Mouse (Mus musculus) hindbrain, postnatal 0 days (tissue): Measurements from ENCODE around the gene Aldh3a1. TPM values are rescaled to one million over a fixed set of nuclear protein-coding genes. Genes with fewer than 3 reads are reported as not detected.

ENCODE experiments used
- ATAC-seq: fragments of 200-750 bp; cut with Nextera tagmentation; 2 replicates; pipeline ENCODE4 v1.8.0; 2017; ENCODE audit warnings: mild to moderate bottlenecking, moderate TSS enrichment, moderate library complexity
- DNase-seq: peaks from one replicate; pipeline ENCODE4 v3.0.0-alpha.2; 2015; ENCODE audit warnings: low spot score
- H3K27ac ChIP-seq: fragments of 300-500 bp; sonication (generic); 2 replicates; pipeline ENCODE4 v1.5.1; 2014; ENCODE audit warnings: mild to moderate bottlenecking
- H3K27me3 ChIP-seq: fragments of 300-500 bp; sonication (generic); 2 replicates; pipeline ENCODE4 v1.6.1; 2014; ENCODE audit warnings: low read length, mixed read lengths; ENCODE audit not compliant: insufficient read depth
- H3K36me3 ChIP-seq: fragments of 300-500 bp; sonication (generic); 2 replicates; pipeline ENCODE4 v1.6.1; 2014; ENCODE audit warnings: low read length, mixed read lengths; ENCODE audit not compliant: insufficient read depth
- H3K4me1 ChIP-seq: fragments of 300-500 bp; sonication (generic); 2 replicates; pipeline ENCODE4 v1.6.1; 2014; ENCODE audit warnings: antibody characterized with exemption, low read length, mixed read lengths; ENCODE audit not compliant: insufficient read depth
- H3K4me2 ChIP-seq: fragments of 300-500 bp; sonication (generic); 2 replicates; pipeline ENCODE4 v1.6.1; 2014; ENCODE audit warnings: low read depth, mild to moderate bottlenecking, low read length, moderate library complexity, mixed read lengths
- H3K4me3 ChIP-seq: fragments of 300-500 bp; sonication (generic); 2 replicates; pipeline ENCODE4 v1.5.1; 2014; ENCODE audit warnings: low read length
- H3K9ac ChIP-seq: fragments of 300-500 bp; sonication (generic); replicated peaks from 2 replicates; pipeline ENCODE4 v1.6.1; 2014; ENCODE audit warnings: mild to moderate bottlenecking, low read length, moderate library complexity, mixed read lengths
- H3K9me3 ChIP-seq: fragments of 300-500 bp; sonication (generic); 2 replicates; pipeline ENCODE4 v1.6.1; 2016; ENCODE audit warnings: low read length, mixed read lengths
- CTCF ChIP-seq: IDR thresholded peaks from 2 replicates; pipeline ENCODE4 v1.5.1; 2016; ENCODE audit warnings: antibody characterized with exemption, control low read depth, low read depth
- WGBS: fragments of 180-500 bp; shearing (Covaris S2); extraction: QIAGEN DNeasy Blood & Tissue Kit; methylation state at CpG from one replicate; pipeline ENCODE4 v1.1.7; 2014; 5-methylcytosine and 5-hydroxymethylcytosine counted together
- polyA plus RNA-seq: library from polyadenylated mRNA; unstranded; fragments of >200 nt; fragmentation: Nextera tagmentation; extraction: Ambion mirVana; gene quantifications from 2 replicates; pipeline ENCODE4 v1.2.1, GENCODE M21; 2015
- total RNA-seq: library from RNA; depleted of rRNA; stranded (reverse); fragments of >200 nt; gene quantifications from 2 replicates; pipeline ENCODE4 v1.2.3, GENCODE M21; 2014; rRNA removed

The Aldh3a1 gene
- total RNA-seq (0.63 and 0.93 TPM in 2 replicates), polyA plus RNA-seq (0.94 and 1.1 TPM in 2 replicates)

DNA sequence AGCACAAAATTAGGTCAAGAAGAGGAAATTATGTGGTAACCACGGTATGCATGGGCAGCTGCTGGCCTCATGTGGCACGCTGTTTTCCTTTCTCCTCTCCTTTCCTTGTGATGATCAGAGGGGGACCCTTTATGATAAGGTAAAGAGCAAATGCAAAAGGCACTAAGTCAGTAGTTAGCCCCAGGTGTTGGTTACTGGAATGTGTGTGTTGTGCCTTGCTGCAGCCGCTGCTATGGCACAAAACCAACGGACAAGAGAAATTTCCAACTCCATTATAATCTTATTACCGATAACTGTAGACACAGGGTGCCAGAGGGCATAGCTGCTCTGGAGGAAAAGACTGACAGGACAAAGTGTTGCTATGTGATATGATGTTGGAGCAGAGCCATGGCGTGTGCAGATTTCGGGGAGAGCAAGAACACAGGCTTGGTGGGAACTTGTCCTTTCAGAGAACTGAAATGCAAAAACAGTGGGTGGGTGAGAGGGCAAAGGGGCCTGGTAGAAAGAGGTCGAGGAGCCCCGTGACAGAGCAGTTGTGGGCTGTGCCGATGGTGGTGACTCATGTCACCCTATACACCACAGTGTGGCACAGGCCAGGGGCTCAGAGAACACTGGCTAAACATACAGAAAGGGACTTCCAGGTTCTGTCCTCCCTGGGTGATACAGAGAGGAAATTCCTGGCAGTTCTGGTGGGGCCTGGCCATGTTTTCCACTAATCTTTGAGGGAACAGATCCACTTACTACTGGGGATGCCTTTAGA, at the start of gene Aldh3a1:
Gene Aldh3a1 (plus strand): TSS at position 51 of the 760 bp plus-strand sequence.
- H3K4me2 ChIP-seq, result no peak within 1 kb of the TSS
- no peaks in the 10 kb centered on the region for H3K36me3 ChIP-seq
- DNase-seq, result no peak
- no peak within 1 kb of the TSS for H3K27ac ChIP-seq
- no peak for ATAC-seq
- no peak within 1 kb of the TSS for H3K9ac ChIP-seq
- no peaks in the 10 kb centered on the region for H3K4me1 ChIP-seq
- no peak within 1 kb of the TSS for H3K4me3 ChIP-seq
- no peaks in the 10 kb centered on the region for H3K9me3 ChIP-seq
- H3K27me3 ChIP-seq, result no peaks in the 10 kb centered on the region
- TF ChIP-seq CTCF, result no peak
- 47% methylated on average over 10 of the region's 10 CpGs for WGBS

- Histone ChIP-seq H3K9ac (no peak overlapping the region), H3K4me1 (no peaks in the 10 kb centered on the region), H3K27ac (no peak overlapping the region), H3K4me3 (no peak overlapping the region), H3K36me3 (peaks cover 99% of the 10 kb centered on the region), H3K4me2 (no peak overlapping the region), H3K9me3 (no peaks in the 10 kb centered on the region), H3K27me3 (no peaks in the 10 kb centered on the region)
- DNase-seq, result no peak
- no peak for ATAC-seq
- no peak for TF ChIP-seq CTCF
- WGBS, result 44% methylated on average over 3 of the region's 3 CpGs
These were observed 49.2 kb upstream of the Aldh3a1 start for GRCm38 (mm10) chr11:61158141-61158540.

- Histone ChIP-seq H3K36me3 (peaks cover 98% of the 10 kb centered on the region), H3K4me2 (no peak overlapping the region), H3K4me1 (no peaks in the 10 kb centered on the region), H3K9ac (no peak overlapping the region), H3K27ac (no peak overlapping the region), H3K27me3 (no peaks in the 10 kb centered on the region), H3K9me3 (no peaks in the 10 kb centered on the region), H3K4me3 (no peak overlapping the region)
- ATAC-seq, result no peak
- no peak for DNase-seq
- TF ChIP-seq CTCF, result no peak
- 54% methylated on average over 11 of the region's 11 CpGs for WGBS
These were observed 47.3 kb upstream of the Aldh3a1 start for GRCm38 (mm10) chr11:61159796-61160732.

DNA sequence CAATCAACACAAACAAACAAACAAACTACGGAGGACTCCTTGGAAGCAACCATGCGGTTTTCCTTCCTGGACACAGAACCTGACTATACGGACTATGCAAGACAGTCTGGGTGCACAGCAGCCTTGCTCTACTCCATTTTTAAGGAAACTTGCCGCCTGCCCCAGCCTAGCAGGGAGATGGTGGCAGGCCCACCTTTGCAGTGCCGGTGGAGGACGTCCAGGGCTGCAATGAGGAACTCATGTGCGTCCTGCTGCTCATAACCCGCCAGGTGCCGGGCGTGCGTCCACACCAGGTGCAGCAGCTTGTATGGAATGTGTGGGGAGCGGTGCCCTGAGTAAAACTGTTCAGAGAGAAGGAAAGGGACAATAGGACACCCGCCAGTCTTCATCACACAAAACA, 46.2 kb upstream of the Aldh3a1 start:
- Histone ChIP-seq H3K27ac (no peak overlapping the region), H3K4me3 (no peak overlapping the region), H3K4me2 (no peak overlapping the region), H3K27me3 (no peaks in the 10 kb centered on the region), H3K9ac (no peak overlapping the region), H3K9me3 (no peaks in the 10 kb centered on the region), H3K36me3 (peaks cover 97% of the 10 kb centered on the region), H3K4me1 (no peaks in the 10 kb centered on the region)
- no peak for TF ChIP-seq CTCF
- no peak for ATAC-seq
- DNase-seq, result no peak
- 93% methylated on average over 13 of the region's 13 CpGs for WGBS

GRCm38 (mm10) chr11:61162776-61163175, 44.6 kb upstream of the Aldh3a1 start:
- Histone ChIP-seq H3K27me3 (no peaks in the 10 kb centered on the region), H3K4me1 (no peaks in the 10 kb centered on the region), H3K4me2 (no peak overlapping the region), H3K27ac (no peak overlapping the region), H3K9me3 (no peaks in the 10 kb centered on the region), H3K9ac (no peak overlapping the region), H3K4me3 (no peak overlapping the region), H3K36me3 (peaks cover 94% of the 10 kb centered on the region)
- WGBS, result 95% methylated on average over 14 of the region's 14 CpGs
- ATAC-seq (no peak), DNase-seq (no peak)
- TF ChIP-seq CTCF, result no peak

GRCm38 (mm10) chr11:61163341-61163740, 44.0 kb upstream of the Aldh3a1 start:
- 87% methylated on average over 3 of the region's 3 CpGs for WGBS
- ATAC-seq (no peak), DNase-seq (no peak)
- no peaks in the 10 kb centered on the region for H3K9me3 ChIP-seq
- H3K9ac ChIP-seq, result no peak overlapping the region
- H3K27ac ChIP-seq, result no peak overlapping the region
- TF ChIP-seq CTCF, result no peak
- H3K4me3 ChIP-seq, result no peak overlapping the region
- no peak overlapping the region for H3K4me2 ChIP-seq
- H3K27me3 ChIP-seq, result no peaks in the 10 kb centered on the region
- H3K4me1 ChIP-seq, result no peaks in the 10 kb centered on the region
- peaks cover 89% of the 10 kb centered on the region for H3K36me3 ChIP-seq
